Mouse (Mus musculus) heart, embryonic 16.5 days (tissue): ENCODE measurements at regions not wholly inside any gene's neighbourhood (a gene's known extent, or its start where the extent isn't known, plus 50 kb on each side); places are given as distances from the start of the nearest gene placed in this dataset.
"Not testable (repeated sequence)": the region's sequence is repeated elsewhere in the genome, so short reads cannot be mapped to it uniquely, and the experiment has no call there.

Experiments used
- ATAC-seq: fragments of 200-750 bp; cut with Nextera tagmentation; replicated peaks from 2 replicates; pipeline ENCODE4 v1.8.0; 2017; ENCODE audit warnings: moderate number of reproducible peaks; ENCODE audit not compliant: insufficient read depth, low FRiP score; ENCODE audit errors: extremely low read depth
- H3K27ac ChIP-seq: fragments of 300-500 bp; sonication (generic); 2 replicates; pipeline ENCODE4 v1.5.1; 2014; ENCODE audit warnings: mild to moderate bottlenecking, low read length, control low read depth, moderate library complexity
- H3K27me3 ChIP-seq: fragments of 300-500 bp; sonication (generic); 2 replicates; pipeline ENCODE4 v1.6.1; 2014; ENCODE audit warnings: low read length, mixed read lengths; ENCODE audit not compliant: control insufficient read depth, insufficient read depth
- H3K36me3 ChIP-seq: fragments of 300-500 bp; sonication (generic); 2 replicates; pipeline ENCODE4 v1.6.1; 2014; ENCODE audit not compliant: control insufficient read depth, insufficient read depth
- H3K4me1 ChIP-seq: fragments of 300-500 bp; sonication (generic); 2 replicates; pipeline ENCODE4 v1.6.1; 2014; ENCODE audit warnings: low read length, mixed read lengths; ENCODE audit not compliant: control insufficient read depth, insufficient read depth
- H3K4me2 ChIP-seq: fragments of 300-500 bp; sonication (generic); 2 replicates; pipeline ENCODE4 v1.6.1; 2014; ENCODE audit warnings: low read depth, mild to moderate bottlenecking, control low read depth, low read length
- H3K4me3 ChIP-seq: fragments of 300-500 bp; sonication (generic); 2 replicates; pipeline ENCODE4 v1.5.1; 2014; ENCODE audit warnings: mild to moderate bottlenecking, control low read depth, low read length
- H3K9ac ChIP-seq: fragments of 300-500 bp; sonication (generic); 2 replicates; pipeline ENCODE4 v1.6.1; 2014; ENCODE audit warnings: low read length, control low read depth
- H3K9me3 ChIP-seq: fragments of 300-500 bp; sonication (generic); replicated peaks from 2 replicates; pipeline ENCODE4 v1.6.1; 2016; ENCODE audit warnings: low read length; ENCODE audit not compliant: control insufficient read depth
- WGBS: fragments of 180-500 bp; shearing (Covaris S2); extraction: QIAGEN DNeasy Blood & Tissue Kit; methylation state at CpG from one replicate; pipeline ENCODE4 v1.1.7; 2014; 5-methylcytosine and 5-hydroxymethylcytosine counted together

- Histone ChIP-seq H3K36me3 (no peaks in the 10 kb centered on the region), H3K9ac (no peak overlapping the region), H3K4me3 (no peak overlapping the region), H3K9me3 (no peaks in the 10 kb centered on the region), H3K27me3 (no peaks in the 10 kb centered on the region), H3K4me2 (no peak overlapping the region), H3K4me1 (peaks cover 35% of the 10 kb centered on the region), H3K27ac (no peak overlapping the region)
- WGBS = 69% methylated on average over 11 of the region's 11 CpGs
- ATAC-seq = no peak
Measured at GRCm38 (mm10) chr17:29430401-29430800, 60.2 kb upstream of the Pim1 start.

- no peaks in the 10 kb centered on the region for H3K27me3 ChIP-seq
- no peak overlapping the region for H3K9ac ChIP-seq
- peaks cover 35% of the 10 kb centered on the region for H3K4me1 ChIP-seq
- H3K36me3 ChIP-seq = no peaks in the 10 kb centered on the region
- H3K4me3 ChIP-seq = no peak overlapping the region
- WGBS = 95% methylated on average over 6 of the region's 6 CpGs
- H3K27ac ChIP-seq = no peak overlapping the region
- H3K9me3 ChIP-seq = no peaks in the 10 kb centered on the region
- ATAC-seq = no peak
- H3K4me2 ChIP-seq = no peak overlapping the region
Measured at GRCm38 (mm10) chr17:29430806-29431205, 59.7 kb upstream of the Pim1 start.

DNA sequence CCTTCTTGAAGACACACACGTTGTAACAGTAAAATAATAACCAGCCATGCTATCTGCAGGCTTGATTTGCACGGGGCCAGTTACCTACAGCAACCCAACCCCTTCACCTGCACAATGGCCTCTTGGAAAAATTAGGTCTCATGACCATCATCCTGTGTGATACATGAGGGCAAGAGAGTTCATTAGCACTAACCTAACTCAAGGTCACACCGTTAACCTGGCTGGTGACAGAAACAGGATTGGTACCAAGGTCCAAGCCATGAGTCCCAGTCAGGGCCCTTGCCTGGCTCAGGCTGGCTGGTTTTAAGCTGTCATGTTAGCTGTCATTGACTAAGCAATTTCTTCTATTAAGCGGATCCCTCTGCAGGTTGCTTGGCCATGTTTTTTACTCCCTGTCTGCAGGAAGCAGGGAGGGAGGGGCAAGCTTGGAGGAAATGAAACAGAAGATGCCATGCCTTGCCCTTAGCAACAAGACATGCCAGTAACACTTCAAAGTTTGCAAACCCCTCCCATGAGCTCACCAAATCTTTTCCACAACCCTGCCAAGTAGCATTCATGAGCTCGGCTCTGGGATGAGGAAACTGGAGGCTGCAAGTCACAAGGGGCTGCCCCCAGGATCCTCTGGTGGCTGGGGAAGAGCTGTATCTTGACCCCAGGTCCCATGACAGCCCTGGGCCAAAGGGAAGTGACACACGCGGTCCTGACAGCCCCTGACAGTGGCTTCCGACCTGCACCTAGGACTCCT is 58.8 kb upstream of the Pim1 start:
- H3K36me3 ChIP-seq = no peaks in the 10 kb centered on the region
- H3K27ac ChIP-seq = peak overlapping the region; percentile 30; the same call in 1 of the 2 replicates
- no peaks in the 10 kb centered on the region for H3K27me3 ChIP-seq
- no peak for ATAC-seq
- H3K9ac ChIP-seq = no peak overlapping the region
- H3K4me1 ChIP-seq = peaks cover 36% of the 10 kb centered on the region
- WGBS = 48% methylated on average over 8 of the region's 8 CpGs
- H3K9me3 ChIP-seq = no peaks in the 10 kb centered on the region
- no peak overlapping the region for H3K4me3 ChIP-seq
- no peak overlapping the region for H3K4me2 ChIP-seq

GRCm38 (mm10) chr17:29432666-29433065 is 57.9 kb upstream of the Pim1 start:
- no peak overlapping the region for H3K4me2 ChIP-seq
- no peaks in the 10 kb centered on the region for H3K9me3 ChIP-seq
- peak overlapping the region; percentile 85 for H3K27ac ChIP-seq
- no peak overlapping the region for H3K4me3 ChIP-seq
- H3K27me3 ChIP-seq = no peaks in the 10 kb centered on the region
- peaks cover 42% of the 10 kb centered on the region for H3K4me1 ChIP-seq
- WGBS = 89% methylated on average over 8 of the region's 8 CpGs
- ATAC-seq = no peak
- no peak overlapping the region for H3K9ac ChIP-seq
- H3K36me3 ChIP-seq = no peaks in the 10 kb centered on the region

DNA sequence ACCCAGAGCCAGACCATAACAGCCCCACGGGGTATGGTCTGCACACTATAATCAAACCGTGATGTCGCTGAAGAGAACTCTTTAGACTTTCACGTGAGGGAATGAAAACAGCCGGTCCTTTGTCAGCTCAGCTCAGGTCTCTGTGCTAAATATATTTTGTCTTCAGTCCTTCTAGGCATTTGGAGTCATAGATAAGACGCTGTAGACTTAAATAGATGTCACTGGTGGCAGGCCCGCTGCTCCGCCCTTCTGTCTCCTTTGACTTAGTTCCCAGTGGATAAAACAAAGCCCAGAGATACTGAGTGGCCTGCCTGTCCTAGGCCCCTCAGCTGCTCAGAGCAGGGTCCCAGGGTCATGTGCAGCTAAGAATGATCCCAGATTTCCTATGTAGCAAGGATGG is 57.2 kb upstream of the Pim1 start:
- Histone ChIP-seq H3K36me3 (no peaks in the 10 kb centered on the region), H3K9ac (peak overlapping the region; percentile 27; the same call in 1 of the 2 replicates), H3K4me2 (no peak overlapping the region; the same call in 1 of the 2 replicates), H3K4me1 (peaks cover 44% of the 10 kb centered on the region), H3K27me3 (no peaks in the 10 kb centered on the region), H3K9me3 (no peaks in the 10 kb centered on the region), H3K4me3 (no peak overlapping the region), H3K27ac (peak overlapping the region; percentile 85)
- ATAC-seq = peak; percentile 38
- WGBS = 27% methylated on average over 8 of the region's 8 CpGs

DNA sequence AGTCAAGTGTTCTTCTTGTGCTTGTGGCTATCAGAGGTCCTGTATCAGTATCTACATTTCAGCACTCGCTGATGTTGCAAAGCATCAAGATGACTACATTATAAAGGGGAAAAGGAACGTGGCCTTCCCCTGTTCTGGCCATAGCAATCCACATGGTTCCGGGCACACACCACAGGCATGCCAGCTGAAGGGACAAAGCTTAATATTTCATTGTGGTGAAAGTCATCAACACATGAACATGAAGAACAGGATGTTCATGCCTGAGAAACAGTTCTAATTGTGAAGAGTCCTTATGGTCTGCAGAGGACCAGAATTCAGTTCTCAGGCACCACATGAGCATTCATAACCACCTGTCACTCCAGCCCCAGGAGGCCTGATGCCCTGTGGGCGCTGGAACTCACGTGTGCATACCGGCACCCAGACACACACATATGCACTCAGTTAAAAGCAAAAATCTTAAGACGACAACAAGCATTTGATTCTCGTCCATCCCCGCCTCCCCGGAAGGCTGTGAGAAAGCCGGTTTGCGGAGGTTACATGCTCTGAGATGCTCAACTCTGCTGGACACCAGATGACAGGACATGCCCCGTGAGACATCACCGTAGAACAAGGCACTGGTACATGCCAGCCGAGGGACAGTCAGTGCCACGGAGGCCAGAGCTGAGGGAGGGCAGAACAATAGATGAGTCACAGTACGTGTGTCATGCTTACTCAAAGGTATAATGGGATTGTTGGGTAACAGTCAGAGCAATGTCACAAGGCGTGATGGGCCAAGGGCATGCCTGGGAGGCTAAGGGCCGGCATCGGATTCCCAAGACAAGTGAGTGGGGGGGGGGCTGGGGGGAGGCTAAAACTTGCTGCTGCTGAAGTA is 56.2 kb upstream of the Pim1 start:
- peak overlapping the region; percentile 85 for H3K27ac ChIP-seq

GRCm38 (mm10) chr17:29435345-29436006 is 55.1 kb upstream of the Pim1 start:
- ATAC-seq = no peak
- H3K36me3 ChIP-seq = no peaks in the 10 kb centered on the region
- no peak overlapping the region for H3K27ac ChIP-seq
- no peak overlapping the region for H3K9ac ChIP-seq
- WGBS = 93% methylated on average over 9 of the region's 9 CpGs
- no peaks in the 10 kb centered on the region for H3K9me3 ChIP-seq
- no peak overlapping the region for H3K4me2 ChIP-seq
- H3K4me1 ChIP-seq = peaks cover 45% of the 10 kb centered on the region
- H3K27me3 ChIP-seq = no peaks in the 10 kb centered on the region
- H3K4me3 ChIP-seq = no peak overlapping the region

More for the DNA sequence above, 56.2 kb upstream of the Pim1 start:
- H3K9me3 ChIP-seq = no peaks in the 10 kb centered on the region
- H3K4me2 ChIP-seq = no peak overlapping the region
- WGBS = 71% methylated on average over 20 of the region's 20 CpGs
- no peaks in the 10 kb centered on the region for H3K36me3 ChIP-seq
- no peaks in the 10 kb centered on the region for H3K27me3 ChIP-seq
- ATAC-seq = no peak
- no peak overlapping the region for H3K4me3 ChIP-seq
- peaks cover 45% of the 10 kb centered on the region for H3K4me1 ChIP-seq
- H3K9ac ChIP-seq = no peak overlapping the region

GRCm38 (mm10) chr17:29436484-29436870 is 54.1 kb upstream of the Pim1 start:
- H3K4me1 ChIP-seq = peaks cover 46% of the 10 kb centered on the region
- H3K4me2 ChIP-seq = peak overlapping the region; percentile 69
- not testable (repeated sequence) for H3K9me3 ChIP-seq, ATAC-seq, H3K36me3 ChIP-seq, H3K27me3 ChIP-seq
- H3K9ac ChIP-seq = peak overlapping the region; percentile 76
- WGBS = 81% methylated on average over 8 of the region's 9 CpGs
- H3K4me3 ChIP-seq = peak overlapping the region; percentile 50
- H3K27ac ChIP-seq = peak overlapping the region; percentile 92
